Mouse (Mus musculus) brain, embryonic 14.5 days (tissue): ENCODE data around the gene Xlr5a.

Source experiments
- CTCF ChIP-seq: fragments of 200-500 bp; IDR thresholded peaks from 2 replicates; pipeline ENCODE4 v1.5.1; 2012; ENCODE audit warnings: inconsistent platforms, mild to moderate bottlenecking, moderate library complexity, borderline replicate concordance; ENCODE audit not compliant: insufficient read depth, insufficient read length; ENCODE audit errors: extremely low read depth
- POLR2A ChIP-seq: fragments of 200-500 bp; IDR thresholded peaks from 2 replicates; pipeline ENCODE4 v1.6.1; 2012; ENCODE audit warnings: mild to moderate bottlenecking, inconsistent platforms, borderline replicate concordance; ENCODE audit not compliant: poor library complexity, insufficient read depth, insufficient read length, severe bottlenecking; ENCODE audit errors: extremely low read depth

DNA sequence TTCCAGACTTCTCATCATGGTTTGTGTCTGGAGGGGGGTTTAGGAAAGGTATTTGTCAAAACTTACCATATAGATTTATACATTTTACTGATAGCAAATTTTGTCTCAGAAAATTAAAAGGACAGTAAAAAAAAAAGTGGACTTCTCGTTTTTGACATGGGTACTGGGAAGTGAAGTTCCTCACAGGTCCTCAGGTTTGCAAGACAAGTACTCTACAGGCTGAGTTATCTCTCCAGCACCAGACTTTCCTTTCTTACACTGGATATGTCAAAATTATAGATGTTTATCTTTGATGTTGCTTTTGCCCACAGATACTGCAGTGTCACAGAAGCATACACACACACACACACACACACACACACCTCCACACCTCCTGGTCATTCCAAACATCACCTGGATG is 48.7 kb upstream of the Xlr5a start:
- TF ChIP-seq POLR2A (no peak), CTCF (no peak)
